Mouse (Mus musculus): ENCODE results near the gene Psmd5.

Psmd5 gene

GRCm38 (mm10) chr2:34874816-34875345 lies at the start of gene Psmd5:
Gene Psmd5 (minus strand): TSS chr2:34874968.
- DNase-seq (ENCODE audit: low spot score in 2 of 2), result no peak

GRCm38 (mm10) chr2:34922729-34923128 lies 48.0 kb upstream of the Psmd5 start:
- DNase-seq (ENCODE audit: low spot score in 2 of 2), result no peak

- DNase-seq (ENCODE audit: low spot score in 2 of 2), result no peak
These were observed 45.4 kb upstream of the Psmd5 start for GRCm38 (mm10) chr2:34920144-34920543.

GRCm38 (mm10) chr2:34915103-34915502 lies 40.3 kb upstream of the Psmd5 start:
- DNase-seq (ENCODE audit: low spot score in 2 of 2), result no peak

- no peak for DNase-seq (ENCODE audit: low spot score in 2 of 2)
These were observed 40.0 kb upstream of the Psmd5 start for GRCm38 (mm10) chr2:34914823-34915082.

- peak in 1 of 2 experiments; percentile 28 for DNase-seq (ENCODE audit: low spot score in 2 of 2)
These were observed 39.5 kb upstream of the Psmd5 start for GRCm38 (mm10) chr2:34914069-34914822.

GRCm38 (mm10) chr2:34913218-34914068 lies 38.7 kb upstream of the Psmd5 start, which contains the start of gene Phf19:
Gene Phf19 (minus strand): TSS chr2:34914026.
- DNase-seq (ENCODE audit: low spot score in 2 of 2), result no peak

- DNase-seq (ENCODE audit: low spot score in 2 of 2), result no peak
These were observed 37.8 kb upstream of the Psmd5 start for GRCm38 (mm10) chr2:34912613-34913012.

- no peak for DNase-seq (ENCODE audit: low spot score in 2 of 2)
These were observed 37.1 kb upstream of the Psmd5 start for GRCm38 (mm10) chr2:34911871-34912270.

- no peak for DNase-seq (ENCODE audit: low spot score in 2 of 2)
These were observed 35.0 kb upstream of the Psmd5 start for GRCm38 (mm10) chr2:34909719-34910118.

GRCm38 (mm10) chr2:34906861-34907604 lies 32.3 kb upstream of the Psmd5 start:
- peak in 1 of 2 experiments; percentile 29 for DNase-seq (ENCODE audit: low spot score in 2 of 2)

GRCm38 (mm10) chr2:34906426-34906825 lies 31.7 kb upstream of the Psmd5 start:
- no peak for DNase-seq (ENCODE audit: low spot score in 2 of 2)

- DNase-seq (ENCODE audit: low spot score in 2 of 2), result peak; percentile 99
These were observed 30.2 kb upstream of the Psmd5 start for GRCm38 (mm10) chr2:34904849-34905542.

GRCm38 (mm10) chr2:34903652-34904405 lies 29.1 kb upstream of the Psmd5 start:
- DNase-seq (ENCODE audit: low spot score in 2 of 2), result no peak

GRCm38 (mm10) chr2:34903191-34903590 lies 28.4 kb upstream of the Psmd5 start:
- no peak for DNase-seq (ENCODE audit: low spot score in 2 of 2)

GRCm38 (mm10) chr2:34902731-34903130 lies 28.0 kb upstream of the Psmd5 start:
- DNase-seq (ENCODE audit: low spot score in 2 of 2), result no peak

- no peak for DNase-seq (ENCODE audit: low spot score in 2 of 2)
These were observed 27.0 kb upstream of the Psmd5 start for GRCm38 (mm10) chr2:34901726-34902125.

GRCm38 (mm10) chr2:34900412-34900811 lies 25.6 kb upstream of the Psmd5 start:
- DNase-seq (ENCODE audit: low spot score in 2 of 2), result no peak

GRCm38 (mm10) chr2:34899682-34900081 lies 24.9 kb upstream of the Psmd5 start:
- DNase-seq (ENCODE audit: low spot score in 2 of 2), result no peak

- no peak for DNase-seq (ENCODE audit: low spot score in 2 of 2)
These were observed 23.1 kb upstream of the Psmd5 start for GRCm38 (mm10) chr2:34897820-34898219.

Data from left cerebral cortex, adult 9 months (tissue).